Mouse (Mus musculus): ENCODE data around the gene Gm21973. TPM values are rescaled to one million over a fixed set of nuclear protein-coding genes. Genes with fewer than 3 reads are reported as not detected.

The Gm21973 gene
- total RNA-seq, 1 experiment = not detected

- in situ Hi-C loops (cut with MboI; ENCODE audit: low sequenced_read_pairs in 2 of 2, unreplicated experiment in 2 of 2) = no loop called here
- no peak overlapping the region for H3K9ac ChIP-seq (ENCODE audit: insufficient read depth, low read depth, low read length, poor library complexity, severe bottlenecking)
- no peaks in the 10 kb centered on the region for H3K4me1 ChIP-seq (ENCODE audit: control insufficient read depth in 2 of 2, insufficient read depth in 2 of 2, low read length in 2 of 2, poor library complexity in 1 of 2)
- H3K4me3 ChIP-seq (ENCODE audit: insufficient read depth in 1 of 2, low read depth in 1 of 2, low read length in 2 of 2, poor library complexity in 1 of 2, severe bottlenecking in 1 of 2) = no peak overlapping the region
- H3K36me3 ChIP-seq (ENCODE audit: control insufficient read depth, insufficient read depth, low read length, poor library complexity, severe bottlenecking) = no peaks in the 10 kb centered on the region
- no peak for TF ChIP-seq ZNF384 (IDR thresholded peaks at IDR 0.05; ENCODE audit: low read depth, low read length)
- no peak for TF ChIP-seq MAFK (IDR thresholded peaks at IDR 0.05; ENCODE audit: insufficient read depth, low read depth, low read length)
- no peak for TF ChIP-seq CHD2 (IDR thresholded peaks at IDR 0.05; ENCODE audit: low read depth, low read length)
- no peak for TF ChIP-seq ZC3H11A (IDR thresholded peaks at IDR 0.05; ENCODE audit: borderline replicate concordance, low read depth, low read length)
- no peak for TF ChIP-seq HCFC1 (IDR thresholded peaks at IDR 0.05; ENCODE audit: borderline replicate concordance, insufficient read depth, low read length)
- H3K9me3 ChIP-seq (ENCODE audit: control insufficient read depth, insufficient read depth, low read depth, low read length) = no peaks in the 10 kb centered on the region
- no peak for DNase-seq (ENCODE audit: low read depth, low spot score)
- H3K27ac ChIP-seq (ENCODE audit: insufficient read depth, low read depth, low read length, poor library complexity, severe bottlenecking) = no peak overlapping the region
Observed at GRCm38 (mm10) chr15:10378338-10378959, 53.3 kb downstream of the Gm21973 start.

GRCm38 (mm10) chr15:10379757-10380458 lies 54.7 kb downstream of the Gm21973 start:
- no peak for DNase-seq (ENCODE audit: low read depth, low spot score)
- no peaks in the 10 kb centered on the region for H3K36me3 ChIP-seq (ENCODE audit: control insufficient read depth, insufficient read depth, low read length, poor library complexity, severe bottlenecking)
- no peak overlapping the region for H3K9ac ChIP-seq (ENCODE audit: insufficient read depth, low read depth, low read length, poor library complexity, severe bottlenecking)
- in situ Hi-C loops (cut with MboI; ENCODE audit: low sequenced_read_pairs in 2 of 2, unreplicated experiment in 2 of 2) = no loop called here
- no peak overlapping the region for H3K27ac ChIP-seq (ENCODE audit: insufficient read depth, low read depth, low read length, poor library complexity, severe bottlenecking)
- no peaks in the 10 kb centered on the region for H3K9me3 ChIP-seq (ENCODE audit: control insufficient read depth, insufficient read depth, low read depth, low read length)
- H3K4me3 ChIP-seq (ENCODE audit: insufficient read depth in 1 of 2, low read depth in 1 of 2, low read length in 2 of 2, poor library complexity in 1 of 2, severe bottlenecking in 1 of 2) = no peak overlapping the region
- H3K4me1 ChIP-seq (ENCODE audit: control insufficient read depth in 2 of 2, insufficient read depth in 2 of 2, low read length in 2 of 2, poor library complexity in 1 of 2) = no peaks in the 10 kb centered on the region
- TF ChIP-seq HCFC1 (IDR thresholded peaks at IDR 0.05; ENCODE audit: borderline replicate concordance, insufficient read depth, low read length) = no peak
- no peak for TF ChIP-seq CHD2 (IDR thresholded peaks at IDR 0.05; ENCODE audit: low read depth, low read length)
- TF ChIP-seq ZC3H11A (IDR thresholded peaks at IDR 0.05; ENCODE audit: borderline replicate concordance, low read depth, low read length) = no peak
- TF ChIP-seq ZNF384 (IDR thresholded peaks at IDR 0.05; ENCODE audit: low read depth, low read length) = no peak
- TF ChIP-seq MAFK (IDR thresholded peaks at IDR 0.05; ENCODE audit: insufficient read depth, low read depth, low read length) = no peak

- TF ChIP-seq ZNF384 (IDR thresholded peaks at IDR 0.05; ENCODE audit: low read depth, low read length) (no peak), HCFC1 (IDR thresholded peaks at IDR 0.05; ENCODE audit: borderline replicate concordance, insufficient read depth, low read length) (no peak), ZC3H11A (IDR thresholded peaks at IDR 0.05; ENCODE audit: borderline replicate concordance, low read depth, low read length) (no peak), CHD2 (IDR thresholded peaks at IDR 0.05; ENCODE audit: low read depth, low read length) (no peak), MAFK (IDR thresholded peaks at IDR 0.05; ENCODE audit: insufficient read depth, low read depth, low read length) (no peak)
- H3K27ac ChIP-seq (ENCODE audit: insufficient read depth, low read depth, low read length, poor library complexity, severe bottlenecking) = no peak overlapping the region
- in situ Hi-C loops (cut with MboI; ENCODE audit: low sequenced_read_pairs in 2 of 2, unreplicated experiment in 2 of 2) = no loop called here
- H3K36me3 ChIP-seq (ENCODE audit: control insufficient read depth, insufficient read depth, low read length, poor library complexity, severe bottlenecking) = no peaks in the 10 kb centered on the region
- no peak overlapping the region for H3K9ac ChIP-seq (ENCODE audit: insufficient read depth, low read depth, low read length, poor library complexity, severe bottlenecking)
- H3K9me3 ChIP-seq (ENCODE audit: control insufficient read depth, insufficient read depth, low read depth, low read length) = no peaks in the 10 kb centered on the region
- DNase-seq (ENCODE audit: low read depth, low spot score) = no peak
- no peak overlapping the region for H3K4me3 ChIP-seq (ENCODE audit: insufficient read depth in 1 of 2, low read depth in 1 of 2, low read length in 2 of 2, poor library complexity in 1 of 2, severe bottlenecking in 1 of 2)
- no peaks in the 10 kb centered on the region for H3K4me1 ChIP-seq (ENCODE audit: control insufficient read depth in 2 of 2, insufficient read depth in 2 of 2, low read length in 2 of 2, poor library complexity in 1 of 2)
Observed at GRCm38 (mm10) chr15:10387263-10387662, 62.1 kb downstream of the Gm21973 start.

- Histone ChIP-seq H3K36me3 (ENCODE audit: control insufficient read depth, insufficient read depth, low read length, poor library complexity, severe bottlenecking) (no peaks in the 10 kb centered on the region), H3K9ac (ENCODE audit: insufficient read depth, low read depth, low read length, poor library complexity, severe bottlenecking) (no peak overlapping the region), H3K27ac (ENCODE audit: insufficient read depth, low read depth, low read length, poor library complexity, severe bottlenecking) (no peak overlapping the region), H3K9me3 (ENCODE audit: control insufficient read depth, insufficient read depth, low read depth, low read length) (no peaks in the 10 kb centered on the region), H3K4me1 (ENCODE audit: control insufficient read depth in 2 of 2, insufficient read depth in 2 of 2, low read length in 2 of 2, poor library complexity in 1 of 2) (no peaks in the 10 kb centered on the region), H3K4me3 (ENCODE audit: insufficient read depth in 1 of 2, low read depth in 1 of 2, low read length in 2 of 2, poor library complexity in 1 of 2, severe bottlenecking in 1 of 2) (no peak overlapping the region)
- no peak for TF ChIP-seq ZC3H11A (IDR thresholded peaks at IDR 0.05; ENCODE audit: borderline replicate concordance, low read depth, low read length)
- TF ChIP-seq MAFK (IDR thresholded peaks at IDR 0.05; ENCODE audit: insufficient read depth, low read depth, low read length) = no peak
- no peak for TF ChIP-seq ZNF384 (IDR thresholded peaks at IDR 0.05; ENCODE audit: low read depth, low read length)
- no peak for TF ChIP-seq HCFC1 (IDR thresholded peaks at IDR 0.05; ENCODE audit: borderline replicate concordance, insufficient read depth, low read length)
- no peak for TF ChIP-seq CHD2 (IDR thresholded peaks at IDR 0.05; ENCODE audit: low read depth, low read length)
- in situ Hi-C loops (cut with MboI; ENCODE audit: low sequenced_read_pairs in 2 of 2, unreplicated experiment in 2 of 2) = no loop called here
- no peak for DNase-seq (ENCODE audit: low read depth, low spot score)
Observed at GRCm38 (mm10) chr15:10399795-10400194, 74.6 kb downstream of the Gm21973 start.

All from ES-E14 (cell line).